18 mouse cellular contexts compared by ENCODE assay signal in the genomic region with DNA sequence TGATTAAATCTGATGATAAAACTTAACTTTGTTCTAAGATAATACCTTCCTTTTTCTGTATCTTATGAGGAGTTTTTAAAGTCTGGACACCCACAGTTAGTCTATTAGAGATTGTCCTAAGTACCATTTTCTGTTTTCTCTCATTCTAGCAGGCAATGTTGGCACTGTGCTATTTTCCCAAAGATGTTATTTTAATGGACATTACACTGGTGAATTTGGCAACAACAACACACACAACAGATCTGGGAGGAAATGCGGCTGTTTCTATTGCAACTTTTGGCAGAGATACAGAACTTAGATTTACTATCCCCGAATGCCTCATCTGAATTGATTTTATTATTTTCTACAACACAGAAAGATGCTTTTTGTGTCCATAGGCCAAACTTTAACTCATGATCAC.
DNase-seq lines count a peak whose midpoint lies in the region; ATAC-seq and TF ChIP-seq lines count a peak whose summit lies in the region.
"Had no signal": no experiment of that assay in that cellular context is flagged by ENCODE, and none has a peak within 500 bp of the region (broad histone marks: within the 10 kb centered on the region; RNA-seq: fewer than 3 reads in every experiment).

No protein-coding gene starts in this region.

- no peak for TF ChIP-seq CTCF in lung, postnatal 0 days (IDR thresholded peaks at IDR 0.05)
- TF ChIP-seq CTCF in embryonic fibroblast, embryonic 13.5 days (IDR thresholded peaks at IDR 0.05; ENCODE audit: borderline replicate concordance, insufficient read depth, low read length): no peak

- peak; percentile 16 for DNase-seq in limb, embryonic 14.5 days (ENCODE audit: low spot score)
- no peak for DNase-seq in limb, embryonic 10.5 days (ENCODE audit: low spot score)
- DNase-seq in lung, postnatal 0 days (ENCODE audit: low spot score): peak; percentile 55
- no peak for DNase-seq in lung, adult 18-20 months
- DNase-seq: adrenal gland, adult 2 months; adrenal gland, postnatal 25 days; cerebellum, adult 8-10 months; cerebellum, postnatal 25 days; forebrain, postnatal 0 days; gastrocnemius, adult 2 months; gastrocnemius, postnatal 25 days had no signal

- no peaks in the 10 kb centered on the region for H3K36me3 ChIP-seq in limb, embryonic 14.5 days (ENCODE audit: control insufficient read depth, insufficient read depth, low read length)
- H3K36me3 ChIP-seq in limb, embryonic 10.5 days: no peaks in the 10 kb centered on the region
- H3K36me3 ChIP-seq in lung, postnatal 0 days (ENCODE audit: insufficient read depth, low read length): no peaks in the 10 kb centered on the region
- H3K36me3 ChIP-seq: embryonic facial prominence, embryonic 12.5 days; heart, embryonic 12.5 days; hindbrain, embryonic 10.5 days; hindbrain, embryonic 15.5 days had no signal

- TF ChIP-seq EP300 in lung, postnatal 0 days (IDR thresholded peaks at IDR 0.05): no peak

- WGBS in limb, embryonic 14.5 days: 77% methylated on average over 2 of the region's 2 CpGs
- WGBS in limb, embryonic 10.5 days: 95% methylated on average over 2 of the region's 2 CpGs
- 62% methylated on average over 2 of the region's 2 CpGs for WGBS in lung, postnatal 0 days

- no peak overlapping the region for H3K4me2 ChIP-seq in limb, embryonic 14.5 days (replicated peaks; ENCODE audit: low read depth, low read length, severe bottlenecking)
- H3K4me2 ChIP-seq in lung, postnatal 0 days (replicated peaks; ENCODE audit: low read depth, low read length): no peak overlapping the region
- H3K4me2 ChIP-seq: embryonic facial prominence, embryonic 12.5 days; forebrain, embryonic 13.5 days; heart, embryonic 12.5 days; hindbrain, embryonic 15.5 days had no signal

- H3K27ac ChIP-seq in limb, embryonic 14.5 days (replicated peaks; ENCODE audit: low read depth, low read length): no peak overlapping the region
- no peak overlapping the region for H3K27ac ChIP-seq in limb, embryonic 10.5 days
- H3K27ac ChIP-seq in lung, postnatal 0 days (ENCODE audit: low read length): no peak overlapping the region
- H3K27ac ChIP-seq in embryonic fibroblast, embryonic 13.5 days (ENCODE audit: insufficient read depth, low read length): peak overlapping the region; percentile 57; the same call in 1 of the 2 replicates
- H3K27ac ChIP-seq: embryonic facial prominence, embryonic 12.5 days; forebrain, embryonic 13.5 days; gastrocnemius, adult 2 months; hindbrain, embryonic 10.5 days; hindbrain, embryonic 15.5 days had no signal

- no peaks in the 10 kb centered on the region for H3K9me3 ChIP-seq in limb, embryonic 14.5 days (ENCODE audit: control insufficient read depth, low read length)
- no peaks in the 10 kb centered on the region for H3K9me3 ChIP-seq in limb, embryonic 10.5 days (replicated peaks)
- no peaks in the 10 kb centered on the region for H3K9me3 ChIP-seq in lung, postnatal 0 days (ENCODE audit: low read length)
- H3K9me3 ChIP-seq: embryonic facial prominence, embryonic 12.5 days; forebrain, embryonic 13.5 days; heart, embryonic 12.5 days; hindbrain, embryonic 10.5 days; hindbrain, embryonic 15.5 days had no signal

- ATAC-seq in limb, embryonic 14.5 days (ENCODE audit: low FRiP score, low read depth): no peak
- no peak for ATAC-seq in lung, postnatal 0 days
- no peak for ATAC-seq in erythroblast, adult 5-6 weeks (replicated peaks; ENCODE audit: low FRiP score, poor library complexity, severe bottlenecking)
- ATAC-seq: forebrain, embryonic 13.5 days; forebrain, postnatal 0 days had no signal

- no peaks in the 10 kb centered on the region for H3K27me3 ChIP-seq in limb, embryonic 14.5 days (ENCODE audit: control insufficient read depth, insufficient read depth, low read length)
- no peaks in the 10 kb centered on the region for H3K27me3 ChIP-seq in limb, embryonic 10.5 days (ENCODE audit: low read depth, poor library complexity, severe bottlenecking)
- no peaks in the 10 kb centered on the region for H3K27me3 ChIP-seq in lung, postnatal 0 days (replicated peaks; ENCODE audit: insufficient read depth, low read length)
- H3K27me3 ChIP-seq: embryonic facial prominence, embryonic 12.5 days; forebrain, embryonic 13.5 days; heart, embryonic 12.5 days; hindbrain, embryonic 15.5 days had no signal

- no peak for TF ChIP-seq POLR2A in limb, embryonic 14.5 days (IDR thresholded peaks at IDR 0.05; ENCODE audit: borderline replicate concordance, extremely low read depth, insufficient read depth, insufficient read length)
- no peak for TF ChIP-seq POLR2A in embryonic fibroblast, embryonic 13.5 days (IDR thresholded peaks at IDR 0.05; ENCODE audit: low read depth, low read length)

- no peaks in the 10 kb centered on the region for H3K4me1 ChIP-seq in limb, embryonic 14.5 days (ENCODE audit: control insufficient read depth, insufficient read depth, low read length)
- no peaks in the 10 kb centered on the region for H3K4me1 ChIP-seq in limb, embryonic 10.5 days
- H3K4me1 ChIP-seq in lung, postnatal 0 days (ENCODE audit: insufficient read depth, low read depth, low read length): no peaks in the 10 kb centered on the region
- no peaks in the 10 kb centered on the region for H3K4me1 ChIP-seq in embryonic fibroblast, embryonic 13.5 days (ENCODE audit: control insufficient read depth, insufficient read depth, low read length)
- H3K4me1 ChIP-seq: embryonic facial prominence, embryonic 12.5 days; forebrain, embryonic 13.5 days; heart, embryonic 12.5 days; hindbrain, embryonic 10.5 days; hindbrain, embryonic 15.5 days had no signal

- no peak overlapping the region for H3K9ac ChIP-seq in limb, embryonic 14.5 days (ENCODE audit: low read depth, low read length, severe bottlenecking)
- no peak overlapping the region for H3K9ac ChIP-seq in lung, postnatal 0 days (replicated peaks; ENCODE audit: low read depth)
- H3K9ac ChIP-seq: embryonic facial prominence, embryonic 12.5 days; forebrain, embryonic 13.5 days; forebrain, postnatal 0 days; heart, embryonic 12.5 days; hindbrain, embryonic 15.5 days had no signal

- H3K4me3 ChIP-seq in limb, embryonic 14.5 days (replicated peaks; ENCODE audit: low read length): no peak overlapping the region
- H3K4me3 ChIP-seq in limb, embryonic 10.5 days: no peak overlapping the region
- H3K4me3 ChIP-seq in lung, postnatal 0 days (ENCODE audit: low read depth, low read length): no peak overlapping the region
- no peak overlapping the region for H3K4me3 ChIP-seq in embryonic fibroblast, embryonic 13.5 days (ENCODE audit: insufficient read depth, low read length)
- H3K4me3 ChIP-seq: embryonic facial prominence, embryonic 12.5 days; forebrain, embryonic 13.5 days; gastrocnemius, adult 2 months; heart, embryonic 12.5 days; hindbrain, embryonic 10.5 days; hindbrain, embryonic 15.5 days had no signal

Comparison
In these comparisons a context has a peak if more than half of its experiments do, and no peak if none do; other contexts are left out.
1. DNase-seq: peak in limb, embryonic 14.5 days (single experiment) and lung, postnatal 0 days (single experiment); none in limb, embryonic 10.5 days (single experiment) and lung, adult 18-20 months (0 of 2).